Mouse (Mus musculus) lung, postnatal 0 days (tissue): Measurements from ENCODE around the gene Rec114.

Experiments used
- CTCF ChIP-seq: IDR thresholded peaks from 2 replicates; pipeline ENCODE4 v1.5.1; 2016; ENCODE audit warnings: antibody characterized with exemption, mild to moderate bottlenecking
- EP300 ChIP-seq: IDR thresholded peaks from 2 replicates; pipeline ENCODE4 v1.6.1; 2016; ENCODE audit warnings: antibody characterized with exemption, mild to moderate bottlenecking, control low read depth

- TF ChIP-seq CTCF (no peak), EP300 (no peak)
Measured at GRCm38 (mm10) chr9:58710642-58711041, 33.1 kb downstream of the Rec114 start.
